ENCODE assay signal across 22 mouse cellular contexts in the genomic region with DNA sequence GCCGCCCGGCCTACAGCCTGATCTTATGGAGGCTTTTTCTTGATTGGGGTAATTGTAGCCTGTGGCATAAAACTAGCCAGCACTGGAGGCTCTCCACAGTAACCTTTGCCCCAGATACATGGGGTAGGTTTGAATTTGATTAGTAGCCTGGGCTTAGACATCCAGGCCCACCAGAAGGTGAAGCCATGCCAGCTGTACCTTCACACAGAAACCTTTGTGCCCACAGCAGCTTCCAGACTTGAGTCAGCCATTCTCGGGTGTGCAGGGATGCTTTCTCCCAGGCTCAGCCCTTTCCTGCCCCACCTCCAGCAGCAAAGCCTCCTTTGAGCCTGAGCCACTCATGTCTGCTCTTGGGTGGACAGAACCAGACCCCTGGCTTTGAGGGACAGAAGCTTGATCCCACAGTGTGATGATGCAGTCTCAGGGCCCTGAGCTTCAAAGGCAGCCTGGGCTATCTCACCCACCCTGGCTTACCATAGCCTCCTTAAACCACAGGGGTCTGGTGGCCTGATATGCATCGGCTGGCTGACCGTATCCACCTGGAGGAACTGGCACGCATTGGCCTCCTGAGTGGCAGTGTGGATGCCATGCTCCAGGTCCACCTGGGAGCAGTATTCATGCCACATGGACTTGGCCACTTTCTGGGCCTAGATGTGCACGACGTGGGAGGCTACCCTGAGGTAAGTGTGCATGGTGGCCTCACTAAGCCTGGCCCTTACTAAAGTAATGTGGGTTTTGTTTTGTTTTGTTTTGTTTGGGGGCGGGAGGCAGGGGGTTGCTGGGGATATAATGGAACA. TPM values are rescaled to one million over a fixed set of nuclear protein-coding genes. Genes with fewer than 3 reads are reported as not detected.
A peak's percentile ranks its signal among the peaks of the same experiment; 100 is the strongest.
DNase-seq lines count a peak whose midpoint lies in the region; ATAC-seq and TF ChIP-seq lines count a peak whose summit lies in the region.
"Had no signal": no experiment of that assay in that cellular context is flagged by ENCODE, and none has a peak within 500 bp of the region (broad histone marks: within the 10 kb centered on the region; RNA-seq: fewer than 3 reads in every experiment).

No protein-coding gene starts in this region.

- no peaks in the 10 kb centered on the region for H3K9me3 ChIP-seq in intestine, postnatal 0 days (ENCODE audit: control insufficient read depth)
- H3K9me3 ChIP-seq in intestine, embryonic 16.5 days (ENCODE audit: control insufficient read depth, low read length), result no peaks in the 10 kb centered on the region
- H3K9me3 ChIP-seq: embryonic facial prominence, embryonic 12.5 days; embryonic facial prominence, embryonic 15.5 days; forebrain, embryonic 12.5 days; forebrain, embryonic 15.5 days; heart, embryonic 10.5 days; heart, embryonic 13.5 days had no signal

- intact Hi-C loops in left cerebral cortex, postnatal 4 days (cut with DNase I), result no loop called here

- no peak for TF ChIP-seq CTCF in intestine, postnatal 0 days (IDR thresholded peaks at IDR 0.05; ENCODE audit: low read depth)

- H3K4me3 ChIP-seq in intestine, postnatal 0 days (ENCODE audit: low read depth, low read length), result no peak overlapping the region
- no peak overlapping the region for H3K4me3 ChIP-seq in intestine, embryonic 16.5 days (ENCODE audit: low read length)
- no peak overlapping the region for H3K4me3 ChIP-seq in brown adipose tissue, adult 24 weeks (ENCODE audit: insufficient read depth, low read depth, low read length)
- H3K4me3 ChIP-seq: embryonic facial prominence, embryonic 12.5 days; embryonic facial prominence, embryonic 15.5 days; forebrain, embryonic 12.5 days; forebrain, embryonic 15.5 days; heart, embryonic 10.5 days; heart, embryonic 13.5 days had no signal

- peak; percentile 55 for DNase-seq in MN1 (ENCODE audit: low spot score)
- no peak for DNase-seq in thymus, adult 18-20 months
- DNase-seq in left cerebral cortex, postnatal 4 days, result no peak
- DNase-seq: adrenal gland, adult 8-10 months; cerebellum, adult 2 months; cerebellum, adult 9-11 months; cerebellum, postnatal 25 days; gastrocnemius, postnatal 14 days; heart, postnatal 4 days; kidney, adult 2 months had no signal

- peak overlapping the region; percentile 28; the same call in 1 of the 2 replicates for H3K27ac ChIP-seq in intestine, postnatal 0 days (ENCODE audit: low read depth, low read length)
- no peak overlapping the region for H3K27ac ChIP-seq in intestine, embryonic 16.5 days (ENCODE audit: low read length)
- H3K27ac ChIP-seq in brown adipose tissue, adult 24 weeks (replicated peaks; ENCODE audit: low read depth, low read length), result peak overlapping the region; percentile 73
- H3K27ac ChIP-seq: embryonic facial prominence, embryonic 12.5 days; forebrain, embryonic 15.5 days; heart, embryonic 10.5 days; heart, embryonic 13.5 days; hindbrain, embryonic 14.5 days had no signal

- no peaks in the 10 kb centered on the region for H3K27me3 ChIP-seq in intestine, postnatal 0 days (replicated peaks; ENCODE audit: control insufficient read depth, insufficient read depth, low read length)
- H3K27me3 ChIP-seq in intestine, embryonic 16.5 days (replicated peaks; ENCODE audit: control insufficient read depth, insufficient read depth, low read length), result no peaks in the 10 kb centered on the region
- H3K27me3 ChIP-seq: embryonic facial prominence, embryonic 12.5 days; embryonic facial prominence, embryonic 15.5 days; forebrain, embryonic 12.5 days; forebrain, embryonic 15.5 days; heart, embryonic 13.5 days had no signal

- H3K36me3 ChIP-seq in intestine, postnatal 0 days (ENCODE audit: control insufficient read depth, insufficient read depth), result peaks cover 41% of the 10 kb centered on the region
- peaks cover 5% of the 10 kb centered on the region; the same call in 1 of the 2 replicates for H3K36me3 ChIP-seq in intestine, embryonic 16.5 days (ENCODE audit: control insufficient read depth, insufficient read depth, low read length)

- 84% methylated on average over 9 of the region's 9 CpGs for WGBS in intestine, postnatal 0 days
- WGBS in intestine, embryonic 16.5 days, result 91% methylated on average over 9 of the region's 9 CpGs

- H3K4me2 ChIP-seq in intestine, postnatal 0 days (replicated peaks; ENCODE audit: low read depth), result no peak overlapping the region
- H3K4me2 ChIP-seq in intestine, embryonic 16.5 days (ENCODE audit: low read depth, low read length), result no peak overlapping the region
- H3K4me2 ChIP-seq: embryonic facial prominence, embryonic 12.5 days; embryonic facial prominence, embryonic 15.5 days; forebrain, embryonic 12.5 days; forebrain, embryonic 15.5 days; heart, embryonic 13.5 days; hindbrain, embryonic 14.5 days had no signal

- no peak overlapping the region for H3K9ac ChIP-seq in intestine, postnatal 0 days (ENCODE audit: low read depth, low read length)
- H3K9ac ChIP-seq in intestine, embryonic 16.5 days (ENCODE audit: low read depth, low read length), result no peak overlapping the region
- H3K9ac ChIP-seq: embryonic facial prominence, embryonic 12.5 days; embryonic facial prominence, embryonic 15.5 days; forebrain, embryonic 12.5 days; forebrain, embryonic 15.5 days; heart, embryonic 13.5 days; hindbrain, embryonic 14.5 days had no signal

- ATAC-seq in intestine, postnatal 0 days, result no peak
- no peak for ATAC-seq in intestine, embryonic 16.5 days
- ATAC-seq: forebrain, embryonic 15.5 days; hindbrain, postnatal 0 days; inflammation-experienced regulatory T-cells, adult 6 months had no signal

- peaks cover 20% of the 10 kb centered on the region; the same call in 1 of the 2 replicates for H3K4me1 ChIP-seq in intestine, postnatal 0 days (replicated peaks; ENCODE audit: control insufficient read depth, insufficient read depth, low read length)
- peaks cover 32% of the 10 kb centered on the region for H3K4me1 ChIP-seq in intestine, embryonic 16.5 days (ENCODE audit: control insufficient read depth, insufficient read depth, low read length)
- peaks cover 60% of the 10 kb centered on the region for H3K4me1 ChIP-seq in brown adipose tissue, adult 24 weeks (ENCODE audit: control insufficient read depth, insufficient read depth, insufficient read length, low read length)

RNA-seq across cellular contexts. Expression of a gene that starts 16.0 kb away (rescaled TPM):
- polyA plus RNA-seq in intestine, postnatal 0 days (2015; fragmentation: Nextera tagmentation; extraction: Ambion mirVana), result 52.4 and 58.4 TPM in 2 replicates
- 43.4 and 46.4 TPM in 2 replicates for polyA plus RNA-seq in intestine, embryonic 16.5 days (2015; fragmentation: Nextera tagmentation; extraction: Ambion mirVana)
- polyA plus RNA-seq in brown adipose tissue, adult 24 weeks (2012; ENCODE audit: insufficient read depth, insufficient read length, missing spikeins), result 45.5 and 53.7 TPM in 2 replicates
- total RNA-seq in left cerebral cortex, postnatal 4 days (2021), result 10 to 100 TPM; 26.4 to 27.4 TPM
